Mouse (Mus musculus) E14TG2a.4 (cell line): ENCODE results near the gene Olfr1360.
"Not testable (repeated sequence)": the region's sequence is repeated elsewhere in the genome, so short reads cannot be mapped to it uniquely, and the experiment has no call there.

Source experiments
- H3K27me3 ChIP-seq: 2 replicates; pipeline ENCODE4 v1.6.1; 2014; ENCODE audit warnings: low read length, control low read depth; ENCODE audit not compliant: insufficient read depth
- H3K36me3 ChIP-seq: 2 replicates; pipeline ENCODE4 v1.6.1; 2014; ENCODE audit warnings: low read length, control low read depth; ENCODE audit not compliant: insufficient read depth
- H3K4me1 ChIP-seq: replicated peaks from 2 replicates; pipeline ENCODE4 v1.6.1; 2014; ENCODE audit warnings: low read depth, low read length, control low read depth
- H3K4me3 ChIP-seq: replicated peaks from 2 replicates; pipeline ENCODE4 v1.5.1; 2014; ENCODE audit warnings: mild to moderate bottlenecking, low read length
- H3K9me3 ChIP-seq: 2 replicates; pipeline ENCODE4 v1.6.1; 2014; ENCODE audit warnings: low read length, control low read depth
- CTCF ChIP-seq: conservative IDR thresholded peaks from 2 replicates; pipeline ENCODE4 v1.5.1; 2014; ENCODE audit warnings: low read length
- NANOG ChIP-seq: IDR thresholded peaks from 2 replicates; pipeline ENCODE4 v1.6.1; 2014; ENCODE audit warnings: borderline replicate concordance, low read length, mixed read lengths
- POU5F1 ChIP-seq: IDR thresholded peaks from 2 replicates; pipeline ENCODE4 v1.6.1; 2014; ENCODE audit warnings: low read length, borderline replicate concordance

Gene Olfr1360

DNA sequence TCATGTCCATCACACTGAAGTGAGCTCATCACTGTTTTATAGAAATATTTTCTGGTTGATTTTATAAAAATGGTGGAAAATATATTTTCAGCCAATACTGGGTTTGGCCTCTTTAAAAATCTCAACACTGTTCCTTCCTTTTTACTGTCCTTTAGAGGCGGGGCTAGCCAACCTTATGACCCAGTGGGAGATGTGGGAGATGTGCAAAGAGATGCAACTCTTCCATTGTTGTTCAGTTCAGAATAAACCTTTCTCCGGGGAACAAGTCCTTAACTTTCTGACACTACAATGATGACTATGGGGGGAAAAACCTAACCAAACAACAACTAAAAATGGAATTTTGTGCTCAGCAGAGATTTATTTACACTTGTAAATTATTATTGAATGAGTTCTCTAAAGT lies at the start of gene Olfr1360:
TSS of gene Olfr1360 (minus strand) at position 101 of the 400 bp plus-strand sequence.
- Histone ChIP-seq H3K4me3 (no peak within 1 kb of the TSS), H3K27me3 (no peaks in the 10 kb centered on the region), H3K4me1 (no peaks in the 10 kb centered on the region), H3K9me3 (no peaks in the 10 kb centered on the region), H3K36me3 (no peaks in the 10 kb centered on the region)
- TF ChIP-seq NANOG = no peak
- TF ChIP-seq POU5F1 = no peak
- TF ChIP-seq CTCF = no peak

DNA sequence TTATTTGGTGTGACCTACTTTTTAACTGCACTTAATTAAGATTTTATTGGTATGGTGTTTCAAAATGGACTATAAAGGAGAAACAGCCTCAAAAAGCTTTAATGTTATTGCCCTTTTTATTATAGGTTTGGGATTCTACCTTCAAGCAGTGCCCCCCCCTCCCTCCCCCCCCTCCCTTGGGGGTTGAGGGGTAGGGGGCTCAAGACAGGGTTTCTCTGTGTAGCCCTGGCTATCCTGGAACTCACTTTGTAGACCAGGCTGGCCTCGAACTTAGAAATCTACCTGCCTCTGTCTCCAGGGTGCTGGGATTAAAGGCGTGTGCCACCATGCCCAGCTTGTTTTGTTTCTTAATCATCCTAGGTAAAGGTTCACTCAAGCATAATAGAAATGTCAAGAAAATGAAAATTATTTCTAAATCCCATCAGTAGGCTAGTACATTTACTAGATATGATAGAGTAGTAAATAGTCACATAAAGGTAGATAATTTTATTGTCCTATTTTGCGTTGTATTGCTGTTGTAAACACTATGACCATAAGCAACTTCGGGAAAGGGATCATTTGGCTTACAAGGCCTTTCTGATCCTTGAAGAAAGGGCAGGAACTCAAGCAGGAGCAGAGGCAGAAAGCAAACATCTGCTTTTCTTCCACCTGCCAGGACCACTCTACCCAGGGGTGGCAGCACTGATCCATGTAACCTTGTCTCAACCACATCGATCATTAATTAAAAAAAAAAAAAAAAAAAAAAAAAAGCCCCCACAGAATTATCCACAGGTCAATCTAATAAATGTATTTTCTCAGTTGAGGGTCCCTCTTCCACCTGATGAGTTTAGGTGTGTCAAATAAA lies 46.0 kb upstream of the Olfr1360 start:
- Histone ChIP-seq H3K27me3 (no peaks in the 10 kb centered on the region), H3K4me1 (peaks cover 23% of the 10 kb centered on the region), H3K4me3 (no peak overlapping the region), H3K9me3 (peaks cover 41% of the 10 kb centered on the region), H3K36me3 (no peaks in the 10 kb centered on the region; the same call in 1 of the 2 replicates)
- no peak for TF ChIP-seq CTCF
- no peak for TF ChIP-seq NANOG

DNA sequence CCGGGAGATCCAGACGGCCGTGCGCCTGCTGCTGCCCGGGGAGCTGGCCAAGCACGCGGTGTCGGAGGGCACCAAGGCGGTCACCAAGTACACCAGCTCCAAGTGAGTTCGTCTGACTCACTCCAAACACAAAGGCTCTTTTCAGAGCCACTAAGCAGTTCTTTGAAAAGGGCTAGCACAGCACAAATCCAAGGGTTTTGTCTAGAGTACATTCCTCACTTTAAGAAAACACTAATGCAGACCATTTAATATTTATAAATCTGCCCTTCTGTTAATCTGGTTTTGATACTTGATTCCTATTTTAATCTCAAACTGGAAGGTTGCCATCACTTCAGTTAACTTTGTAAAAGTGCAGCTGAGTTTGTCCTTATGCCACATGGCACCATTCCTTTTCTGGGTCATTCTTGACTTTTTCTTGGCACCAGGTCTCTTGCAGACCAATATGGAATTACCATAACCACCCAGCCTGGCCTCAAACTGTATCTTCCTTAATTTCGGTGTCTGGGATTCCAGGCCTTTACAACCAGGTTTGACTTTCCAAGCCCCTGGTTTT lies 45.2 kb upstream of the Olfr1360 start:
- Histone ChIP-seq H3K4me3 (peak overlapping the region; percentile 39; the same call in 1 of the 2 replicates), H3K27me3 (no peaks in the 10 kb centered on the region), H3K36me3 (no peaks in the 10 kb centered on the region; the same call in 1 of the 2 replicates), H3K9me3 (peaks cover 33% of the 10 kb centered on the region), H3K4me1 (peaks cover 23% of the 10 kb centered on the region)
- TF ChIP-seq POU5F1 (no peak), NANOG (no peak), CTCF (no peak)

GRCm38 (mm10) chr13:21721757-21722372 lies 44.7 kb upstream of the Olfr1360 start, which contains the start of gene Hist1h2bm:
Gene Hist1h2bm (plus strand): TSS chr13:21722044.
- Histone ChIP-seq H3K9me3 (peaks cover 28% of the 10 kb centered on the region), H3K4me3 (peak within 1 kb of the TSS; percentile 66), H3K4me1 (peaks cover 23% of the 10 kb centered on the region)
- not testable (repeated sequence) for H3K27me3 ChIP-seq, H3K36me3 ChIP-seq

DNA sequence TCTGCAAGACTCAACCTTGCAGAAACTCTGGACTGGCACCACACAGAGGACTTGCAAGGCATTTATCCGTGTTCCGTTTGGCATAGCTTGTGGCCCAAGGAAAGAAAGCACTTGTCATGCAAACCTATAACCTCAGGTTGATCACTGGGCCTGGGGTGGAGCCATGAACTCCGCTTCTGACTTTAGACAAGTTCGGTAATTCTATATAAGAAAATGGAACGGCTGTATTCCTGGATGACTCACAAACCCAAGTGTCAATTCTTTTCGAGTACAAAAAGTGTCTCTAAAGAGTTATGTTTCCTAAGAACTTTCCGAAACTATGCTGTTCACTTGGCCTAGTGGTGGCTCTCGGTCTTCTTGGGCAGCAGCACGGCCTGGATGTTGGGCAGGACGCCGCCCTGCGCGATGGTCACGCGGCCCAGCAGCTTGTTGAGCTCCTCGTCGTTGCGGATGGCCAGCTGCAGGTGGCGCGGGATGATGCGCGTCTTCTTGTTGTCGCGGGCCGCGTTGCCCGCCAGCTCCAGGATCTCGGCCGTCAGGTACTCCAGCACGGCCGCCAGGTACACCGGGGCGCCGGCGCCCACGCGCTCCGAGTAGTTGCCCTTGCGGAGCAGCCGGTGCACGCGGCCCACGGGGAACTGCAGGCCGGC lies 44.0 kb upstream of the Olfr1360 start:
- peak overlapping the region; percentile 66 for H3K4me3 ChIP-seq
- peaks cover 23% of the 10 kb centered on the region for H3K4me1 ChIP-seq
- H3K9me3 ChIP-seq = peaks cover 21% of the 10 kb centered on the region
- not testable (repeated sequence) for H3K36me3 ChIP-seq, H3K27me3 ChIP-seq

GRCm38 (mm10) chr13:21718381-21719080 lies 41.3 kb upstream of the Olfr1360 start:
- no peak for TF ChIP-seq CTCF
- TF ChIP-seq NANOG = no peak
- TF ChIP-seq POU5F1 = no peak
- peaks cover 30% of the 10 kb centered on the region for H3K4me1 ChIP-seq
- H3K9me3 ChIP-seq = no peaks in the 10 kb centered on the region
- peak overlapping the region; percentile 75 for H3K4me3 ChIP-seq
- no peaks in the 10 kb centered on the region for H3K36me3 ChIP-seq
- H3K27me3 ChIP-seq = no peaks in the 10 kb centered on the region

- not testable (repeated sequence) for H3K36me3 ChIP-seq, H3K27me3 ChIP-seq, H3K9me3 ChIP-seq
- peak within 1 kb of the TSS; percentile 75 for H3K4me3 ChIP-seq
- peaks cover 30% of the 10 kb centered on the region for H3K4me1 ChIP-seq
These were observed 40.5 kb upstream of the Olfr1360 start, which contains the start of gene Hist1h3h for GRCm38 (mm10) chr13:21717397-21718357. Gene Hist1h3h (plus strand): TSS chr13:21717659.

DNA sequence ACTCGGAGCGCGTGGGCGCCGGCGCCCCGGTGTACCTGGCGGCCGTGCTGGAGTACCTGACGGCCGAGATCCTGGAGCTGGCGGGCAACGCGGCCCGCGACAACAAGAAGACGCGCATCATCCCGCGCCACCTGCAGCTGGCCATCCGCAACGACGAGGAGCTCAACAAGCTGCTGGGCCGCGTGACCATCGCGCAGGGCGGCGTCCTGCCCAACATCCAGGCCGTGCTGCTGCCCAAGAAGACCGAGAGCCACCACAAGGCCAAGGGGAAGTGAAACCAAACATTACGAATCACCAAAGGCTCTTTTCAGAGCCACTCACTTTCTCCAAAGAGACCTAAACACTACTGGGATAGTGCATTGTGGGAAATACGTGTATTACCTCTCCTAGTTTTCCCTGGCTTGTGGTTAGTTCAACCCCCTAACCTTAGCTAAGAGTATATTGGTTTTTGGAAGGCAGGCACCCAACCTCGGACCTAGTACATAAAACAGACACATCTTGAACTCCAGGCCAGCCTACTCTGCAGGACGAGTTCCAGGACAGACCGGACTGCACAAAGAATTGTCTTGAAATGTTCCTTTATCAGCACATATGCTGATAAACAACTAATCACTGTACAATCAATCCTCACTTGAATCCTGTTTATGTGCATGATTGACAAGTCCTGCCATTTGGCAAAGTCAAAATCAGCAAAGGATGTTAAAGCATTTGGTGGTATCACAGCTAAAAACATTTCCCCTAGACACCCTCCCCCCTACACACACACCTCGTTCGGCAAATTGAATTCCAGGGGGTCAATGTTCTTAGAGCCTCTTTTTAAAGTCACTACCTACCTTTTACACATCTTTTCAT lies 39.6 kb upstream of the Olfr1360 start:
- peaks cover 29% of the 10 kb centered on the region for H3K4me1 ChIP-seq
- peak overlapping the region; percentile 75 for H3K4me3 ChIP-seq
- H3K27me3 ChIP-seq, H3K36me3 ChIP-seq, H3K9me3 ChIP-seq: not testable (repeated sequence)

DNA sequence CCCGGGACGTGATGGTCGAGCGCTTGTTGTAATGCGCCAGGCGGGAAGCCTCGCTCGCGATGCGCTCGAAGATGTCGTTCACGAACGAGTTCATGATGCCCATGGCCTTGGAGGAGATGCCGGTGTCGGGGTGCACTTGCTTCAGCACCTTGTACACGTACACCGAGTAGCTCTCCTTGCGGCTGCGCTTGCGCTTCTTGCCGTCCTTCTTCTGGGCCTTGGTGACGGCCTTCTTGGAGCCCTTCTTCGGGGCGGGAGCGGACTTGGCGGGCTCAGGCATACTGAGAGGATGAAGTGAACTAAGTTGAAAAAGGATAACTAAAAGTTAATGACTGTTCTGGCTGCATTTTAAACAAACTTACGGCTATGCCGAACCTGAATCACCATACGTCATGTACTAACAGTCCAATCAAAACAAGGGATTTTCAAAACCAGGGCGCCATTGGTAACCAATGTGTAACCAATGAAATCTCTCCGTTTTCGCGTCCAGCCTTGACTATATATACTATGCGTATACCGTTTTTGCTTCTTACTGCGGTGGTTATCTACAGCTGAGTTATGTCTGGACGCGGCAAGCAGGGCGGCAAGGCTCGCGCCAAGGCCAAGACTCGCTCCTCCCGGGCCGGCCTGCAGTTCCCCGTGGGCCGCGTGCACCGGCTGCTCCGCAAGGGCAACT lies 38.8 kb upstream of the Olfr1360 start, which contains the start of the genes Hist1h2bl and Hist1h2ai:
TSS of gene Hist1h2bl (minus strand) at position 280 of the 676 bp plus-strand sequence.
TSS of gene Hist1h2ai (plus strand) at position 559 of the 676 bp plus-strand sequence.
- not testable (repeated sequence) for H3K36me3 ChIP-seq

More for the DNA sequence above, 38.8 kb upstream of the Olfr1360 start, which contains the start of the genes Hist1h2bl and Hist1h2ai:
- not testable (repeated sequence) for H3K9me3 ChIP-seq, H3K27me3 ChIP-seq
- Histone ChIP-seq H3K4me3 (peak within 1 kb of the TSS; percentile 76), H3K4me1 (peaks cover 36% of the 10 kb centered on the region)
